Mouse (Mus musculus): ENCODE measurements at regions not wholly inside any gene's neighbourhood (a gene's known extent, or its start where the extent isn't known, plus 50 kb on each side); places are given as distances from the start of the nearest gene placed in this dataset.

- TF ChIP-seq CTCF (IDR thresholded peaks at IDR 0.05; ENCODE audit: low read depth, low read length) (no peak), EP300 (IDR thresholded peaks at IDR 0.05; ENCODE audit: insufficient read depth, low read depth, low read length) (no peak)
Measured at GRCm38 (mm10) chr6:140354082-140354481, 69.8 kb upstream of the Plekha5 start.

Measured in ES-Bruce4 (cell line).